Mouse (Mus musculus) retina, postnatal 7 days (tissue): ENCODE data around the gene Isl1.
A peak's percentile ranks its signal among the peaks of the same experiment; 100 is the strongest.

Experiments used
- DNase-seq: peaks from one replicate; pipeline ENCODE4 v3.0.0-alpha.2; 2012; ENCODE audit warnings: low read depth, low spot score

Isl1 gene

GRCm38 (mm10) chr13:116309584-116310462, at the start of gene Isl1:
TSS of gene Isl1 (minus strand) at chr13:116309689.
- DNase-seq, result peak; percentile 63

- DNase-seq, result no peak
These were observed 26.3 kb upstream of the Isl1 start for GRCm38 (mm10) chr13:116335763-116336162.

GRCm38 (mm10) chr13:116313636-116314530, 4.4 kb upstream of the Isl1 start:
- no peak for DNase-seq

GRCm38 (mm10) chr13:116311871-116312720, 2.6 kb upstream of the Isl1 start:
- DNase-seq, result no peak

- DNase-seq, result no peak
These were observed 1.5 kb upstream of the Isl1 start for GRCm38 (mm10) chr13:116311011-116311410.

GRCm38 (mm10) chr13:116310463-116310765, 925 bp upstream of the Isl1 start:
- no peak for DNase-seq

GRCm38 (mm10) chr13:116308933-116309583, 431 bp downstream of the Isl1 start:
- DNase-seq, result no peak

- DNase-seq, result no peak
These were observed 1.2 kb downstream of the Isl1 start for GRCm38 (mm10) chr13:116308121-116308932.

GRCm38 (mm10) chr13:116306591-116306990, 2.9 kb downstream of the Isl1 start:
- DNase-seq, result no peak

- no peak for DNase-seq
These were observed 3.8 kb downstream of the Isl1 start for GRCm38 (mm10) chr13:116305721-116306120.

- DNase-seq, result no peak
These were observed 4.6 kb downstream of the Isl1 start for GRCm38 (mm10) chr13:116304713-116305470.

- DNase-seq, result no peak
These were observed 5.7 kb downstream of the Isl1 start for GRCm38 (mm10) chr13:116303766-116304165.

GRCm38 (mm10) chr13:116302861-116303260, 6.6 kb downstream of the Isl1 start:
- no peak for DNase-seq

GRCm38 (mm10) chr13:116301706-116302105, 7.8 kb downstream of the Isl1 start:
- DNase-seq, result no peak

GRCm38 (mm10) chr13:116299241-116299640, 10.2 kb downstream of the Isl1 start:
- no peak for DNase-seq

- DNase-seq, result no peak
These were observed 10.8 kb downstream of the Isl1 start for GRCm38 (mm10) chr13:116298641-116299170.

- no peak for DNase-seq
These were observed 11.5 kb downstream of the Isl1 start for GRCm38 (mm10) chr13:116298001-116298400.

- no peak for DNase-seq
These were observed 12.3 kb downstream of the Isl1 start for GRCm38 (mm10) chr13:116297048-116297811.
